Mouse (Mus musculus) neural tube, embryonic 14.5 days (tissue): ENCODE data around the gene Pitpnc1. TPM values are rescaled to one million over a fixed set of nuclear protein-coding genes. Genes with fewer than 3 reads are reported as not detected.
"Not testable (repeated sequence)": the region's sequence is repeated elsewhere in the genome, so short reads cannot be mapped to it uniquely, and the experiment has no call there.

ENCODE experiments used
- ATAC-seq: fragments of 200-750 bp; cut with Nextera tagmentation; 2 replicates; pipeline ENCODE4 v1.8.0; 2017; ENCODE audit warnings: low read depth, mild to moderate bottlenecking, moderate TSS enrichment, moderate library complexity
- H3K27ac ChIP-seq: fragments of 300-500 bp; sonication (generic); 2 replicates; pipeline ENCODE4 v1.5.1; 2014; ENCODE audit warnings: low read depth, mild to moderate bottlenecking, control low read depth, low read length, moderate library complexity, mixed read lengths
- H3K27me3 ChIP-seq: fragments of 300-500 bp; sonication (generic); 2 replicates; pipeline ENCODE4 v1.6.1; 2014; ENCODE audit warnings: low read length; ENCODE audit not compliant: control insufficient read depth, insufficient read depth
- H3K36me3 ChIP-seq: fragments of 300-500 bp; sonication (generic); 2 replicates; pipeline ENCODE4 v1.6.1; 2014; ENCODE audit warnings: low read length, mixed read lengths; ENCODE audit not compliant: control insufficient read depth, insufficient read depth
- H3K4me1 ChIP-seq: fragments of 300-500 bp; sonication (generic); 2 replicates; pipeline ENCODE4 v1.6.1; 2014; ENCODE audit warnings: low read length; ENCODE audit not compliant: control insufficient read depth, insufficient read depth
- H3K4me2 ChIP-seq: fragments of 300-500 bp; sonication (generic); 2 replicates; pipeline ENCODE4 v1.6.1; 2014; ENCODE audit warnings: mild to moderate bottlenecking, low read depth, low read length, control low read depth
- H3K4me3 ChIP-seq: fragments of 300-500 bp; sonication (generic); 2 replicates; pipeline ENCODE4 v1.5.1; 2014; ENCODE audit warnings: low read depth, low read length, control low read depth, mixed read lengths
- H3K9ac ChIP-seq: fragments of 300-500 bp; sonication (generic); replicated peaks from 2 replicates; pipeline ENCODE4 v1.6.1; 2014; ENCODE audit warnings: low read depth, mild to moderate bottlenecking, control low read depth, low read length, mixed read lengths
- H3K9me3 ChIP-seq: fragments of 300-500 bp; sonication (generic); 2 replicates; pipeline ENCODE4 v1.6.1; 2016; ENCODE audit warnings: low read length; ENCODE audit not compliant: control insufficient read depth
- WGBS: fragments of 180-500 bp; shearing (Covaris S2); extraction: QIAGEN DNeasy Blood & Tissue Kit; methylation state at CpG from one replicate; pipeline ENCODE4 v1.1.7; 2014; 5-methylcytosine and 5-hydroxymethylcytosine counted together
- polyA plus RNA-seq: library from polyadenylated mRNA; unstranded; fragments of >200 nt; fragmentation: Nextera tagmentation; extraction: Ambion mirVana; gene quantifications from 2 replicates; pipeline ENCODE4 v1.2.1, GENCODE M21; 2014

Pitpnc1 gene
- polyA plus RNA-seq, 1 experiment from 2014 or later, result 45.2 TPM

- 96% methylated on average over 3 of the region's 4 CpGs for WGBS
Measured at GRCm38 (mm10) chr11:107504364-107504763, 33.9 kb upstream of the Pitpnc1 start.

DNA sequence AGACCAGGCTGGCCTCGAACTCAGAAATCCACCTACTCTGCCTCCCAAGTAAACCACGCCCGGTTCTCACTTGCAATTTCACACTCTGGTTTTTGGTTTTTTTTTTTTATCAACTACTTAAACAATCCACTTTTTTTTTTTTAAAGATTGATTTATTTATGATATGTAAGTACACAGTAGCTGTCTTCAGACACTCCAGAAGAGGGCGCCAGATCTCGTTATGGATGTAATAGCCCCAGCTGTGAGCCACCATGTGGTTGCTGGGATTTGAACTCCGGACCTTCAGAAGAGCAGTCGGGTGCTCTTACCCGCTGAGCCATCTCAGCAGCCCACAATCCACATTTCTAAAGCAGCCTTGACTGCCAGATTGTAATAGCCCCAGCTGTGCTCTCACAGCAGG, 32.3 kb upstream of the Pitpnc1 start:
- H3K4me2 ChIP-seq, result no peak overlapping the region
- ATAC-seq, result no peak
- WGBS, result 88% methylated on average over 8 of the region's 8 CpGs
- H3K4me1 ChIP-seq, result no peaks in the 10 kb centered on the region
- peaks cover 4% of the 10 kb centered on the region for H3K36me3 ChIP-seq
- no peaks in the 10 kb centered on the region for H3K9me3 ChIP-seq
- H3K4me3 ChIP-seq, result no peak overlapping the region
- H3K9ac ChIP-seq, result no peak overlapping the region
- H3K27me3 ChIP-seq, result no peaks in the 10 kb centered on the region
- no peak overlapping the region for H3K27ac ChIP-seq

More at GRCm38 (mm10) chr11:107504364-107504763, 33.9 kb upstream of the Pitpnc1 start:
- not testable (repeated sequence) for H3K27me3 ChIP-seq, H3K4me1 ChIP-seq, H3K4me3 ChIP-seq, ATAC-seq, H3K4me2 ChIP-seq, H3K9ac ChIP-seq, H3K9me3 ChIP-seq, H3K36me3 ChIP-seq, H3K27ac ChIP-seq

DNA sequence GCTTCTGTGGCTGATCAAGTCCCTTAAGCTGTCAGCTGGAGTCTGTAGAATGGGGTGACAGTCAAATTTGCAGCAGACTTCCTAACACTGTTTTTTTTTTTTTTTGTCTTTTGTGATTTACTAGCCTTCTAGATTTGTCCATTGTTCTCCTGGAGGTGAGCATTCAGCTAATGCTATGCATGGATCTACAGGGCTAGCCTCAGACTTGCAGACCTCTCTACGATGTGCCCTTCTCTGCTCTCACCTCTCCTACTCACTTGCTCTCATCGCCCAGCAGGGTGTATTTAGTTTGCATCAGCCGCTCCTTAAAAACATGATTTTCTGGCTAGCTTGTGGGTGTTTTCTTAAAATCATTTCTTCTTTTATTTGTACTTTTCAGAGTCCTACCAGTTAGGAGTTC, 13.8 kb upstream of the Pitpnc1 start:
- Histone ChIP-seq H3K9ac (no peak overlapping the region), H3K9me3 (no peaks in the 10 kb centered on the region), H3K27ac (no peak overlapping the region), H3K4me1 (peaks cover 17% of the 10 kb centered on the region; the same call in 1 of the 2 replicates), H3K36me3 (peaks cover 38% of the 10 kb centered on the region), H3K27me3 (no peaks in the 10 kb centered on the region), H3K4me3 (no peak overlapping the region), H3K4me2 (no peak overlapping the region)
- ATAC-seq, result no peak
- WGBS, result 92% methylated on average over 3 of the region's 3 CpGs

- H3K36me3 ChIP-seq, result 0 out of 2 replicates have a peak, but pooled peaks cover 2% of the 10 kb centered on the region
- peak overlapping the region; percentile 73 for H3K4me3 ChIP-seq
- no peaks in the 10 kb centered on the region for H3K27me3 ChIP-seq
- WGBS, result 2% methylated on average over 10 of the region's 10 CpGs
- H3K4me2 ChIP-seq, result peak overlapping the region; percentile 93
- H3K9me3 ChIP-seq, result no peaks in the 10 kb centered on the region
- H3K4me1 ChIP-seq, result peaks cover 17% of the 10 kb centered on the region; the same call in 1 of the 2 replicates
- no peak for ATAC-seq
- peak overlapping the region; percentile 76 for H3K9ac ChIP-seq
- H3K27ac ChIP-seq, result peak overlapping the region; percentile 56
Measured at GRCm38 (mm10) chr11:107479862-107480203, 9.3 kb upstream of the Pitpnc1 start.

DNA sequence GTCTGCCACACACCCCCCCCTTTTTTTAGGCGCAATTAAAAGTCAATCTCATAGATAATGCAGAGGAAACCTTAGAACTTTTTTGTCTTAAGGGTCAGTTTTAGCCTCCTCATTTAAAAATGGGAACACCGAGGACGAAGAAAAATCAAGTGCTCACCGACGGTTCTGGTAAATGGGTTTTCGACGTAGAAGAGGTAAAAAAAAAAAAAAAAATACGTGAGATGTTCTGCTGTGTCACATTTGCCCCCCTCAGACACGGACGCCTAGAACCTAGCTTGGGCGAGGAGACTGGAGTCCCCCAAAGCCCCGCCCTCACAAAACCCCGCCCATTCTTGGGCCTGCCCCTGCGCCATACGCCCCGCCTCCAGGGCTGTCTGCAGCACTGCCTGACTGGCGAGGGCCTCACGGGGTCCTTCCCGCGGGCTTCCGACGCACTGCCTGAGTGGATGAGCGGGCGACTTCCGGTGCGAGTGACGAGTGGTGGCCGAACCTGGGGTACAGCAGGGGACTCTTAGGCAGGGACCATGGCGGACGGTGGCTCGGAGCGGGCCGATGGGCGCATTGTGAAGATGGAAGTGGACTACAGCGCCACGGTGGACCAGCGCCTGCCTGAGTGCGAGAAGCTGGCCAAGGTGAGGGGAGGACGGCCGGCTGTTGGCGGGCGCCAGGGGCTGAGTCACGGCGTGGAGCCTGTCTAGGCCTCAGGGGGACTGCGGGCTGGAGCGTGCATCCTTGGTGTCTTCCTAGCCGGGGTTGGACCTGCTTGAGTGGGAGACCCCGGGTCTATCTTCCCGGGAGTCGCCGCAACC, 8.8 kb upstream of the Pitpnc1 start, which contains the start of gene Psmd12:
TSS of gene Psmd12 (plus strand) at position 432 of the 809 bp plus-strand sequence.
- ATAC-seq, result peak; percentile 99
- Histone ChIP-seq H3K36me3 (no peaks in the 10 kb centered on the region), H3K9me3 (no peaks in the 10 kb centered on the region), H3K4me1 (peaks cover 17% of the 10 kb centered on the region; the same call in 1 of the 2 replicates), H3K4me3 (peak within 1 kb of the TSS; percentile 73), H3K27ac (peak within 1 kb of the TSS; percentile 56), H3K27me3 (no peaks in the 10 kb centered on the region), H3K4me2 (peak within 1 kb of the TSS; percentile 93), H3K9ac (peak within 1 kb of the TSS; percentile 76)
- WGBS, result under 1% methylated on average over 51 of the region's 51 CpGs

DNA sequence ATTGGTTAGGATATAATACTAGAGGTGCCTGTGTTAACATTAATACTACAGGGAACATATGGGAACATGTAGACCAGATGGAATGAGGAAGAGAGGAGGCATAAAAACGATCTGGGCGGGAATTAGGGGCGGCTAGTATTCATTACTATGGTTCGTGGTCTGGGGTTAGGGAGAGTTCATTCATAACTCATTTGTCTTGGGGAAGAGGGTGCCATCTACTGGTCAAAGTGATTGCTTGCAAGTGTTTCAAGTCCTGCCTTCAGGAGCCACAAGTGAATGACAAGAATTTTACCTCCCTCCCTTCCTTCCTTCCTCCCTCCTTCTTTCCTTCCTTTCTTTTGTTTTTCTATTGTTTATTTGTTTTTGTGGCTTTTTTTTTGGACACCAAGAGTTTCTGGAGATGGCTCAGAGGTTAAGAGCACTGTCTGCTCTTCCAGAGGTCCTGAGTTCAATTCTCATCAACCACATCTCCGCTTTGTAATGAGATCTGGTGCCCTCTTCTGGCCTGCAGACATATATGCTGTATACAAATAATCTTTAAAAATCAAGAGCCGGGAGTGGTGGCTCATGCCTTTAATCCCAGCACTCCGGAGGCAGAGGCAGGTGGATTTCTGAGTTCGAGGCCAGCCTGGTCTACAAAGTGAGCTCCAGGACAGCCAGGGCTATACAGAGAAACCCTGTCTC, 2.8 kb upstream of the Pitpnc1 start:
- Histone ChIP-seq H3K36me3 (no peaks in the 10 kb centered on the region), H3K27ac (no peak overlapping the region), H3K4me2 (no peak overlapping the region), H3K9me3 (no peaks in the 10 kb centered on the region), H3K4me1 (peaks cover 2% of the 10 kb centered on the region; the same call in 1 of the 2 replicates), H3K27me3 (peaks cover 2% of the 10 kb centered on the region; the same call in 1 of the 2 replicates), H3K4me3 (no peak overlapping the region), H3K9ac (no peak overlapping the region)
- 25% methylated on average over 8 of the region's 8 CpGs for WGBS
- ATAC-seq, result no peak

DNA sequence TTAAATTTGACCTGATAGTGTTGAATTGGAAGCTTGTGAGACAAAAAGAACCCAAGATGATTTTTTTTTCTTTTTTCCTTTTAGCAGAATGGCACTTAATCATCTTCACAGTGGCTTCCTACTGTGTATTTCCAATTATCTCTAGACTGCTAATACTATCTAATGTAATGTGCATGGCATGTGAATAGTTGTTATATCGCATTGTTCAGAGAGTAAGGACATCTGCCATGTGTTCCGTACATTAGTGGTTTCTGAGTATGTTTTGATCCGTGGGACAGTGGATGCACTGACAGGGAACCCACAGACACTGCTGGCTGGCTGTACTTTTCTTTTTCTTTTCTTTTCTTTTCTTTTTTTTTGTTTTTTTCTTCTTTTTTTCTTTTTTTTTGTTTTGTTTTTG, 1.8 kb upstream of the Pitpnc1 start:
- Histone ChIP-seq H3K27me3 (peaks cover 2% of the 10 kb centered on the region; the same call in 1 of the 2 replicates), H3K9ac (no peak overlapping the region), H3K4me1 (peaks cover 5% of the 10 kb centered on the region; the same call in 1 of the 2 replicates), H3K27ac (no peak overlapping the region), H3K36me3 (no peaks in the 10 kb centered on the region), H3K9me3 (no peaks in the 10 kb centered on the region), H3K4me3 (no peak overlapping the region), H3K4me2 (no peak overlapping the region)
- no peak for ATAC-seq
- 76% methylated on average over 3 of the region's 3 CpGs for WGBS

- H3K4me3 ChIP-seq, result peak overlapping the region; percentile 84
- H3K4me1 ChIP-seq, result peaks cover 5% of the 10 kb centered on the region; the same call in 1 of the 2 replicates
- peaks cover 2% of the 10 kb centered on the region; the same call in 1 of the 2 replicates for H3K27me3 ChIP-seq
- H3K9ac ChIP-seq, result no peak overlapping the region; the same call in 1 of the 2 replicates
- WGBS, result 7% methylated on average over 11 of the region's 11 CpGs
- H3K9me3 ChIP-seq, result no peaks in the 10 kb centered on the region
- ATAC-seq, result no peak
- peak overlapping the region; percentile 50 for H3K4me2 ChIP-seq
- H3K36me3 ChIP-seq, result no peaks in the 10 kb centered on the region
- peak overlapping the region; percentile 80; the same call in 1 of the 2 replicates for H3K27ac ChIP-seq
Measured at GRCm38 (mm10) chr11:107471071-107471720, 697 bp upstream of the Pitpnc1 start.
